Mouse (Mus musculus): ENCODE measurements at regions not wholly inside any gene's neighbourhood (a gene's known extent, or its start where the extent isn't known, plus 50 kb on each side); places are given as distances from the start of the nearest gene placed in this dataset.

DNA sequence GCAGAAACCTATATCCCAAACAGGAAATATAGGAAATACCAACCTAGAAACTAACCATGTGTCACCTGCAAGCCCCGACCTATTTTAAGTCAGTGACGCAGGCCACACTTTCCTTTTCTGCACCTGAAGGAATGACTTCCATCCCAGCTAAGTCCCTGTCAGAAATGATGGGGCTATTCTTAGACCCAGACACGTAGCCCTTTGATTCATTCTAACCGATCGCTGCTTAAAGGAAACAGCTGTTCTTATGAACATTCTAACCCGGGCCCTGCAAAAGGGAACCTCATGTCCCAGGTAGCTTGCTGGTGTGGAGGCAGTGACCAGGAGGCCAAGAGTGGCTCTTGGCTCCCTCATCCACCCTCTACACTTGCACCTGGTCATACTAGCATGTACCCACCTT lies 180.9 kb downstream of the Bcl2l11 start:
- no peak for DNase-seq

DNA sequence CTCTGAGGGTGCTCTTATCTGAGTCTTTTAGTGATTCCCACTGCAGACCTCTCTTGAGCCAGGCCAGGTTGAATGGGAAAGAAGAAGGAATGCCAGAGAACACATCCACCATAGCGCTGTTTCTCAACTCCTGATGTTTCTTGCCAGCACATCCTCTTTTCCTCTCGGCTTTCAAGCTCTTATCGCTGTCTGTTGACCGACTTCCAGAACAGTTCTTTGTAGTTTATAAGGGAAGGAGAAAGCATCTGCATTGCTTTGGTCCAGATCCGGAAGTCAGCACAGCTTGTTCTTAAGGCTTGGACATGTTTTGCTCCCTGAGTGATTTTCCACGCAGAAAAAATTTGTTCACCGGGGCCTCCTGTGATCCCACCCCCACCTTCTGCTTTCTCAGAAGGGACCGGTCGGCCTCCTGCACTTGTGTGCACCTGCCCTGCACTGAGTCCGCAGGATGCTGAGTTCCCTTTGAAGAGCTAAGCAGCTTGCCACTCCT lies 183.7 kb downstream of the Bcl2l11 start:
- DNase-seq, result no peak

DNA sequence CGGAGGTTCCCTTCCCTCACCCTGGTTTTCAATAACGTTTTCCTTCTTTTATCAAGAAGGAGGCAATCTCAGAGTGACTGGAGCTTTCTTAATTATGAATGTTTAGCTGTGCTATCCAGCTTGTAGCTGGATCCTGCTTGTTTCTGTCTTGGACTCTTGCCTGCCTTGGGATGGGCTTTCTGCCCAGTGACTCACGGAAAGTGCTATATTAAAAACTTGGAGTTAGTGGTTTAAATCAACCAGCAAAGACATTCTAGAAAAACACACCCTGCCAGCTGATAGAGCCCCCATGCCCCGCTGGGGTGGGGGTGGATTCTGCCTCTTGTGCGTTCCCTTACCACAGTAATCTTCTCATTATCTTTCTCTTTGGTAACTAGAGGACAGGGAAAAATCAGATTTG lies 184.2 kb downstream of the Bcl2l11 start:
- DNase-seq, result no peak

DNA sequence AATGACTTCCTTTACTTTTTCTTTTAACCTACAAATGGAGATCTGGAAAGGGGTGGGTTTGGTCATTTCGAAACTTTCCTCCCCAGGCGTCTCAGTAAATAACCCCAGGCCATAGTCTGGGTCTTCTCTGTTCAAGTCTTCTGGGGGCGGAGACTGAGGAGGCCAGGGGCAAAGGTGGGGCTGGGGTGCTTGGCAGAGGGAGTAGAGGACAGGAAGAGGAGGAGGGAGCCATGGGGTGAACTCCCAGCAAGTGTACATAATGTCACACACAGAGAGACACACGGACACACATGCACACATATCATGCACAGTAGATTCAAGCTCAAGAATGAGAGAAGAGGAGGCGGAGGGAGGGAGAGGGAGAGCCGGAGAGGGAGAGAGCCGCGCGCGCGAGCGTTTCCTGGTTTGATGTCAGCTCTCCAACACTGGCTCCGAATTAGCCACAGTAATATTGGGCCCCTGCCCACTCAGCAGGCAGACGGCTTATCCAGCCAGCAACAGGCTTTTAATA lies 186.3 kb downstream of the Bcl2l11 start:
- DNase-seq, result peak; percentile 32 to 44

DNA sequence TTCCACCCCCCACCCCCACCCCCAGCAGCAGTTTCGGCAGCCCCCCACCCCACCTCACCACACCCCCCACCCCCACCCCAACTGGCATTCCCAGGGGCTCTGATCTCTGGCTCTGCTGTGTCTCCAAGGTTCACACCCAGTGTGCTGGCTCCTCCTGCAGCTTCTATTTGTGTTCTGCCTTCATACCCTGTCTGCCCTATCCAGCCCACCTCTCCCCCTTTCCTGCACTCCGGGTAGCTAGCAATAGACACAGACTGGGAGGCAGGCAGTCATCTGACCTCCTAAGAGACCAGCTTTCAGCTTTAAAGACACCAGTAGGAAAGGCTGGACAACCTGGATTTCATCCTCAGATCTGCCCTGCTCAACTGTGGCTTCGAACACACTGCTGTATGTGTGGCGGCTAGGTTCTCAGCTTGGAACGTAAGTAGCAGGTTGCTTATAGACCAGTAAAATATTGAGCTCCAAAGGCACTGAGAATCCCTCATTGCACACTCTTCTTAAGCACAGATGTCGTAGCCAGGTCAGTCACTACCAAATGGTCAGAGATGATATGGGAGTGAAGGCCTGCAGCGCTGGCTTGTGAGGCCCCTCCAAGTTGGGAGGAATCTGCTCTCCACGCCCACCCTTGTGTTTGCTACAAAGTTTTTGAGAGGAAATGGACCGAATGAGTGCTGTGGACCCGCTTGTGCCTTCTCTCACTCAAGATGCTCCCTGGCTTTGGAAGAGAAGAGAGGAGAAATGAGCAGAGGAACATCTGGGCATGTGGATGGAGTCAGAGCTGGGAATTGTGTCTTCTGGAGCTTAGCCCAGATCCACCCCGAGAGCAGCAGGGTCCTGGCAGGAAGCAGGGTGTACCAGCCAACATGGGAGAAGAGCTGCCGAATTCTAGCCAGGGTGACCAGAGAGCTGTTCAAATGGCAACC lies 187.1 kb downstream of the Bcl2l11 start:
- DNase-seq, result no peak

DNA sequence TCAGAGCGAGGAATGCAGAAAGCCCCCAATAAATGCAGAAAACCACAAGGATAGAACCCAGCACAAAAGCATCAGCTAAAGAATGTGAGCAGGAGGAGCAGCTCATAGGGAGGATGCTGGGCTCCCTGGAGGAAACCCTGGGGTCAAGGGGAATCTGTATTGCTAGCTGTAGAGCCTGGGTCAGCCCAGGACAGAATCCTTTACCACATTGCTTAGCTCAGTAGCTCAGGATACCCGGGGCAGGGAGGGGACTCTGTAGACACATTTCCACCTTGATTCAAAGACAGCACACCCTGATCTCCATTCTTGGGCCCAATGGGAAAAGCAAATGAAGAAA lies 187.7 kb downstream of the Bcl2l11 start:
- no peak for DNase-seq

DNA sequence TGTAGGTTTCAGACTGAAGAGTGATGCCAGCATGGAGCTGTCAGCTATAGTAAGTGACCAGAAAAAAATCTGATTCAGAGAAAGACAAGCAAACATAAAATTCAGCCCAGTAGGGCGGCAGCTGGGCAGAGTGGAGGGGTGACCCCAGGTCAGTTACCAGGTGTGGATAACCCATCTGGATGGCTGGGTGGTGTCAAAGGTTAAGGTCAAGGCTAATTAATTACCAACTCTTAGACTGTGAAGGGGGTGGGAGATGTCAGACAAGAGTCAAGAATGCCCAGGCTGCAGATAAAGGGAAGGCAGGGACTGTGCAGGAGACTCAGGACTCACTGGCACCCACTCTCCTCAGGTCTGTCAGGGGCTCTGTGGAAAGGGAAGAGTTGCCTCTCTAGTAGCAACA lies 188.1 kb downstream of the Bcl2l11 start:
- no peak for DNase-seq

DNA sequence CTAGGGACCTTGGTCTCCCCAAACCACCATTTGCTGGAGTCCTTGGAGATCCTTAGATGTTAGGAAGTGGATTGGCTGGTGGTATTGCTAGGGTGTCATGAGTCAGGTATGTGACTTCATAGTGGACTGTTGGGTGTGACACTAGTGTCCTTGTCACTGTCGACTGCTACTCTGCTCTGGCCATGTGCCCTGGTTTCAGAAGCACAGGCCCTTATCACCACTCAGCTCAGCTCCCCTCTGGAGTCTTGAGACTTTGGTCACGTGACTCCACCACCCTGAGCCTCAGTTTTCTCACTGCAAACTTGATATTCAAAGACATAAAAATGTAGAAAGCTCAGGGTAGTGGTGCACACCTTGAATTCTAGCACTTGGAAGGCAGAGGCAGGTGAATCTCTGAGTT lies 190.7 kb downstream of the Bcl2l11 start:
- DNase-seq, result no peak

DNA sequence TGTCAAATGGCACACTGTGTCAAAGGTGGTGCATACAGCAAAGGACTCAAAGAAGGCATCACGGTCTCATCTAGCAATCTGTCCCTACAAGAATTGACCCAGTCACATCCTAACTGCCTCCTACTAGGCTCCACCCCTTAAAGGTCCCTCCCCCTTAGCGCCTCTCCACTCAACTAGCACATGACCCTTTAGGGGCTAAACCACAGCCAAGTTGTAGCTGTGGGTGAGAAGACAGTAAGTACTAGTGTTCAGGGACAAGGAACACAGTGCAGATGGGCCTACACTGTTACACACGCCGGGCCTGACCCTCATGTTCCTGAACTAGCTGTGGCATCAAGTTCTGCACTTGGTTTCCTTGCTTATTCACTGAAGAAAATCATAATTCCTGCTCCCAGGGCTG lies 192.4 kb downstream of the Bcl2l11 start:
- DNase-seq, result no peak

DNA sequence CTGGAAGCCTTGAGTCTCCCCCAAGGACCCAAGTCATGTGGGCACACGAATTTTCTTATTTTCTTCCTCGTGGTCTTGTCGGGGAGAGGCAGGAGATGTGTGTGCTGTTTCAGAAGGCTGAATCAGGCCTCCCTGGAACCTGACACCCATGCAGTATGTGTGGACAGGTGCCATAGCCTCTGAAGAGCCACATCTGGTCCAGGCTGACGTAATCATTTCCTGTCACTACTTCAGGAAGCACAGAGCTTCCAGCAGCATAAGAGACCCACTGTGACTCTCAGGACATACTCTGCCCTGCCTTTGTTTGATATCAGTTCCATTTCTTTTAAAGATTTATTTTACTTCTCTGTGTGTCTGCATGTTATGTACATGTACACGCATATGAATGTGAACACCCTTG lies 193.1 kb downstream of the Bcl2l11 start:
- DNase-seq, result peak in 1 of 2 experiments; percentile 52

DNA sequence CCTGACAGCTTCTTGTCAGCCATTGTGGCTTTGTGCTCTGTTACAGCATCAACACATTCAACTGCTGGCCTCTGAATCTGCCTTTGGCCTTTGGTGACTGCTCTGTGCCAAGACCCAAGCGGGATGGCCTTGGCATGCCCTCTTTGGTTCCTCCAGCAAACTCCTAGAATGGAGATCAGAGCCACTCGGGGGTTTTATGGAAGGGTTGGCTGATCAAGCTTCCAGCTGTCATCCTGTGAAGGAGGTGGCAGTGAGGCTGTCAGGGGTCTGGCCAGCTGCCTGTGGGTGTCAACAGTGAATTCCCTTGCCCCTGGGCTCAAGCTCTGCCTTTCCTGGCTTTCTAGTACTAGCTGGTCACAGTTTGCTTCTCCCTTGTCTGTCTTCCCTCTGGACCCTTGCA lies 195.6 kb downstream of the Bcl2l11 start:
- DNase-seq, result no peak

DNA sequence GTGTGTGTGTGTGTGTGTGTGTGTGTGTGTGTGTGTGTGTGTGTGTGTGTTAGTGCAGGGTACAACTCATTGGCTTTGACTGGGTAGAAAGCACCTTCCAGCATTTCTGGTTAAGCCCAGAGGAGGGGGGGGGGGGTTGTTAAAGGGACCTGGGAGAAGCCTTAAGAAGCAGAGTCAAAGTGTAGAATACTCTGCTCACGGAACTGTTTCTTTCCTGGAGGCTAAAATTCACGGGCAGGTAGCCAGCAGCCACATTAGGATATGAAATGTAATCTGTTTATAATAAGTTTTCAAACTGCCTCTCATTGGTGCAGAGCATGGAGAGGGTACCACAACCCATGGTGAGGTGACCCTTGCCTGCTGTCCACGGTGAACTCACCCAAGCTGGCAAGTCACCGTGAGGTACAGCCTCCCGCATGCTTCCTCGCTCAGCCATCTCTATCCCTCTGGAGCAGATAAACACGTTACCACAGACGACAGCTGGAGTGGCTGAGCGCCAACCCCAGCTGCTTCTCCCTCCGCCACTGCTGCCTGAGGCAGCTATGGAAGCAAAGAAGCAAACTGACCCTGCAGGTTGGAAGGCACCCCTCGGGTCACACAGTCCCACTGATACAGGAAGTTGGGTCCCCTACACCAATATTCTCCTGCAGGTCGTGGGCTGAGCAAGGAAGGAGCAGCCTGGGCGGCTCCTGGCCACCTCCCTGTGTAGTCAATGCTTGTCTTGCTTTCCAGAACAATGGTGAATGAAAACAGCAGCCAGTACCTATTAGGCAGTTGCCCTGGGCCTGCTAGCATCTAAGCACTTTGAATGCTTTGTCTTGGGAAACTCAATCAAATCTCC lies 198.6 kb downstream of the Bcl2l11 start:
- no peak for DNase-seq

DNA sequence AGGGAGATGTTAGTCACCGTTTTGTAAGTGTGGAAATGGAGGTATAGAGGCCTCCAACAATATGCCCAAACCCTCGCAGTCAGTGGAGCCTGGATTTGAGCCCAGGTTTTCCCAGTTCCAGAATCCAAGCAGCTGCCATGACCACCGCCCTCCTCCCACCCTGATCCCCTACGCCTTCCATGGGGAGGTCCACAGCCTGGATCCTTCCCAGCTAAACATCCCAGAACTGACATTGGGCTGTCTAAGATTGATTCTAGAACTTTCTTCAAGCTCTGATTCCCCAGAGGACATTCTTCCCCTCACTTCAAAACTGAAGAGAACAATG lies 199.2 kb downstream of the Bcl2l11 start:
- no peak for DNase-seq

DNA sequence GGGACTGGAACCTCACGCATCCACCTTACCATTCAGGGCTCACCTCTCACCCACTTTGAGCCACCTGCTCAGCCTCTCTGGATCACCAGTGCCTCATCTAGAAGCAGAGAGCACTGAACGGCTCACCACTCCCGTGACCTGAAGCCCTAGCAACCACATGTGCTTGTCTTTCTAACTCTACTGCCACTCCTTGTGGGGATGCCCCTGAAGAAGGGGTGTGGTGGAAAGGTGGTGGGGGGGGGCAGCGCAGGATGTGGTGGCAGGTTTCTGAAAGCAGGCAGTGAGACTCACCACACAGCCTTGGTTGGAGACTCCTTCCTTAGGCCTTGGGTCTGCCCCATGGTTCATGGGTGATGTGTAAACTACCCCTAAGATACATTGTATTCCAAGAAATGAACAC lies 199.6 kb downstream of the Bcl2l11 start:
- DNase-seq, result no peak

DNA sequence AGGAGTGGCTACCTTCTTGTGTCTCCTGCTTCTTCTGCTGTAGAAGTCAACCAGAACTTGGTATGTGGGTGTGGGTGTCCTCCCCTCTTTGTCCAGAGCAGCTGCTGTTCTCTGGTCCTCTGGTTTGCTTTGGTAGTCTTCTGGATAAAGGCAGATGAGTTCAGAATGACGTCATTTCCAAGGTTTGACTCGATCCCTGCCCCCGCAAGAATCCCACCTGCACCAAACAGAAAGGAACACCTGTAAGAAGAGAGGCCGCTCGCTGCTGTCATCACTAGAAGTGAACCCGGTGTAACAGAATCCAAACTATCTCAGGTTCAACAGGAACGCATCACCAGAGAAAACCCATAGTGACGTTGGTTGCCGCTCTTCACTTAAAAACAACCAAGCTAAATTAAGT lies 205.0 kb downstream of the Bcl2l11 start:
- no peak for DNase-seq

DNA sequence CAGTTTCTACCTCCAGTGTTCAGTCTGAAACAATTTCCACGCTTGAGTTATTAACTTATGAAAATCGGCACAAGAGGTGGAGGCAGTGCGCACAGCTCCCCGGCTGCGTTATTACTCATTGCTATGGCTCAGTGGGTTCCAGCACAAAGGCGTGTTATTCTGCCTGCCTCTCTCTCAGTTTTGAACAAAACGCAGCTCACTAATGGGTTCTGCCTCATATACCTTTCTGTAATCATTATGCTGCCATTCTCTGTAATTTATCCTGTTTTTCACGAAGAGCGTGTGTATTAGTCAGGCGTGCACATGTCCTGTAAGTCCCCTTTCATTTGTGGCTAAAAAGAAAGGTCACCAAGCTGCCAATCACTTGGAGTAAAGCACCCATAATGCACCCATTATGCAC lies 205.4 kb downstream of the Bcl2l11 start:
- DNase-seq, result no peak

DNA sequence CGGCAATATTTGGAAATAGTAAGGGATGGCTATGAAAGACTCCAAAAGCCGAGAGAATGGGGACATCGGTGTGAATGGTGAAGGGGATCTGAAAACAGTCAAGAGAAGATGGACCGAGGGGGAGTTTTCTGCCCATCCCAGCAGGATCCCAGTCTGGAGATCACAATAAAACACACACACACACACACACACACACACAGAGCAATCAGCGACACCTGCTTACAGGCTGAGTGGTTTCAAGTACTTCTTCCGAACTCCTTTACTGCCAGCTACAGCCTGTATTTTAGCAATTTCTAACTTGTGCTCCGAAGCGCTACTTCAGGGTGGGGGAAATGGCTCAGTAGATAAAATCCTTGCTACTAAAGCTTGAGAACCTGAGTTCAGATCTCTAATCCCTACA lies 205.8 kb downstream of the Bcl2l11 start:
- no peak for DNase-seq

DNA sequence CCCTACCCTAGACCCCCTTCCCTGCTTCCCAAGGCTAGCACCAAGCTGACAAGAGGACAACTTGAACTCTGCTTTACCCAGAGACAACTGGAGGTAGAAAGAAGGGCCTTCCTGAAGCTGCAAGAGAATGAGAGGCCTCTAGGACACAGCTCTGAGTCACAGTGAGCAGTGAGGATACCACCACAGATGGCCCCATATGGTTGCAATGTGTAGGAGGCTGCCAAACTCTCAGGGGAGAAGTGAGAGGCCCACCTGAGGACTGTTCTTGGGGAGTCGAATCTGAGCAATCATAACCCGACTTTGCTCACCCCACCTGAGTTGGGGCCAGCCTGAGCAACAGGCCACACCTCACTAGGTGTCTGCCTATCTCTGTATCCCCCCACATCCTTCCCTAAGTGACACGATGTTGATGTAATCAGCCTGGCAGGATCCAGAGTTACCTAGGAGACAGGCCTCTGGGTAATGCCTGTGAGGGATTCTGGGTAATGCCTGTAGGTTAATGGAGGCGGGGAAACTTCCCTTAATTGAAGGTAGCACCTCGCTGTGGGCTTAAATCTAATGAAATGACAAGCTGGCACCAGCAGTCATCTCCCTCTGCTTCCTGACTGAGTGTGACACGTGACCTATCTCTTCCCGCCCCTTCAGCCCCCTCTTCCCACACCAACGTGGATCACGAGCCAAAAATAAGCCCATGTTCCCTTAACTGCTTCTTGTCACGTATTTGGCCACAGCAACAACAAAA lies 207.7 kb downstream of the Bcl2l11 start:
- DNase-seq, result no peak

DNA sequence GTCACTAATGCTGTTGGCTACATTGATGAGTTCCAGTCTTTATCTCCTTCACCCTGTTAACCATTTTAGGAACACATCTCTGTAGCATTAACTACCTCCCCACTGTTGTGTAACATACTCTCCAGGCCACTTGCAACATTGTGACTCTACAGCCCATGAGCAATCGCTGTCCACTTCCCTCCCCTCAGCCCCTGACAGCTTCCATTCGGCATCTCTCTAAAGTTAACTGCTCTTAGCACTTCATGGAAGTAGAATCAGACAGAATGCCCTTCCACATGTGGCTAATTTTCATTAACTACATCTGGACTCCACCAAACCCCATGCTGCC lies 208.3 kb downstream of the Bcl2l11 start:
- DNase-seq, result no peak

DNA sequence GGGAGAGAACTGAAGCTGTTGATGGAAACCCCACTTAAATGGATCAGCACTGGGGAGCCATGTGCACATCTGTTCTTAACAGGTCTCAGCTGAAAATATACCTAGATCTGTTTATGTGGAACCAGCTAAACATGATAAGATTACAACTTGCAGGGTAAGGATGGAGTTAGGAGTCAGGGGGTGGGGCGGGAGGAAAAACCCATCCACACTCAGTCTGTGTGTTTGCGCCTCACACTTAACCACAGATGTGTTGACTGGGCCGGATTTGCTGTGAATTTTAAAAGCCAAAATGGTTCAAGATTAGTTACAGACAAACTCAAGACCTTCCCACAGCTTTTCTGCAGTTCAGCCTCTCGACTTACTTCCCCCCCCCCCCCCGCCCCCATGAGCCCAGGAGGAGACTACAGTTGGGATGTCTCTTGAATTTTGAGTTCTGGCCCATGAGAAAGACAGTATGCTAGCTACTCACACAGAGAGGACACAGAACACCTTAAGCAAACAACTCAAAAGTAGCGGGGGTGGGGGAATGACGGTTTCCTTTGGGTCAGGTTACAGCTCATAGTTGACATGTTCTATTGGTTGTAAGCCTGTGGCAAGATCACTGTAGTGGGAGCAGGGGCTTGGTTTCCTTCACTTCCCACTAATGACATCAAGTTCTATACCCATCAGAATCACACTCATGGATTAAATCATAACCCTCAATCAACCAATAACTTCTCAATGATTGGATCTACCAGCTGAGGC lies 209.1 kb downstream of the Bcl2l11 start:
- DNase-seq, result no peak

DNA sequence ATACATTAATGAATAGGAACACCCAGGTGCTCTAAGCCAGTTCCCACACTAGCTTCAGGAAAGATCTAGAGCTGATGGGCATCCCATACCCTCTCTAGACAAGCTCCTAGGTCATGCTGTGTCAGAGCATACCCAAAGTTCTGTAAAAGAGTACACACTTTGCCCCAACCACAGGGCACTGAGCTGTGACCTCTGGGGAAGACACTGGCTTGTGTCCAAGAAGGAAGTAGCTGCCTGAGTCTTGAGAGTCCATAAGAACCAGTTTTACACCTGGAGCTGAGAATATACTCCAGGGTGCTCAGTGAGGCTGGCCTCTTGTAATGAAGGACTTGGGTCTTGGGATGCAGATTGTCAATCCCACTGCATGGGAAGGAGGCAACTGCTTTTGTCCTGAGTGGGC lies 211.4 kb downstream of the Bcl2l11 start:
- DNase-seq, result no peak

DNA sequence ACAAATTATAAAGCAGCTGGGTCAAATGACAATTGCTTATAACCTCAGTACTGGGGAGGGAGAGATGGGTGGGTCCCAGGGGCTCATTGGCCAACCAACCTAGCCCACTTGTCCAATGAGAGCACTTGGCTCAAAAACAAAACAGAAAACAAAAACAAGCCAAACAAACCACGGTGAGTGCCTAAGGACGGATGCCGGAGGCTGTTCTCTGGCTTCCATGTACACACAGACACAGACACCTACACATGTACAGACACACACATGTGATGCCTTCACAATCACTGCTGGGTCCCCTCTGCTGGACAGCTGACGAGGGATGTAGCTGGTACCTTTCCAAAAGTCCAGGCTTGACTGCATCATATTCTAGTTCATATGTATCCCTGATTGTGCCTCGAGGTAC lies 212.0 kb downstream of the Bcl2l11 start:
- DNase-seq, result no peak

DNA sequence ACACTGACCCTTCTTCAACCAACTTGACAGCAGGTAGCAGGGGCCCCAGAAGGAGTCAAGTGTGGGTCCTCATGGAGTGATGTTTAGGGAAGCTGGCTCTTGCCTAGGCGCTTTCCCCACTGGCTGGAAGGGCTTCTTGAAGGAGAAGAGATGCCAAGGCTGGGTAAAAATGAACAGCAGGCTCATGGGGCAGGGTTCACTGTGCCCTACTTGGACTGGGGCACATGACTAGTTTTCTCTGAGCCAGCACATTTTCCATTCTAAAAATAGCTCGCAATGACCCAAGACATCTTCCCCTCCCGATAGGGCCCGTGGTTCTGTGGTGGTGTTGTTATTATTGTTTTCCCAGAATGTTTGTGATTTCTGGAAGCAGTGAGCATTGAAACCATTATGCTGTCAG lies 212.6 kb downstream of the Bcl2l11 start:
- DNase-seq, result no peak

Data from thymus, adult 18-20 months (tissue).